Mouse (Mus musculus) neural tube, embryonic 11.5 days (tissue): ENCODE data around the gene Vcam1. TPM values are rescaled to one million over a fixed set of nuclear protein-coding genes. Genes with fewer than 3 reads are reported as not detected.
A peak's percentile ranks its signal among the peaks of the same experiment; 100 is the strongest.

Experiments used
- ATAC-seq: fragments of 200-750 bp; cut with Nextera tagmentation; 2 replicates; pipeline ENCODE4 v1.8.0; 2017; ENCODE audit warnings: moderate number of reproducible peaks, mild to moderate bottlenecking, moderate TSS enrichment, moderate library complexity; ENCODE audit not compliant: insufficient read depth, low FRiP score, low TSS enrichment
- DNase-seq: peaks from one replicate; pipeline ENCODE4 v3.0.0-alpha.2; 2015; ENCODE audit warnings: low spot score
- H3K27ac ChIP-seq: fragments of 300-500 bp; sonication (generic); 2 replicates; pipeline ENCODE4 v1.5.1; 2014; ENCODE audit warnings: low read depth, mild to moderate bottlenecking, low read length
- H3K27me3 ChIP-seq: fragments of 300-500 bp; sonication (generic); 2 replicates; pipeline ENCODE4 v1.6.1; 2014; ENCODE audit warnings: mild to moderate bottlenecking, low read length, mixed read lengths; ENCODE audit not compliant: control insufficient read depth, insufficient read depth
- H3K36me3 ChIP-seq: fragments of 300-500 bp; sonication (generic); 2 replicates; pipeline ENCODE4 v1.6.1; 2014; ENCODE audit warnings: mild to moderate bottlenecking, low read length, moderate library complexity, mixed read lengths; ENCODE audit not compliant: control insufficient read depth, insufficient read depth
- H3K4me1 ChIP-seq: fragments of 300-500 bp; sonication (generic); 2 replicates; pipeline ENCODE4 v1.6.1; 2014; ENCODE audit warnings: low read length, mixed read lengths; ENCODE audit not compliant: control insufficient read depth, insufficient read depth
- H3K4me2 ChIP-seq: fragments of 300-500 bp; sonication (generic); 2 replicates; pipeline ENCODE4 v1.6.1; 2014; ENCODE audit warnings: low read depth, mild to moderate bottlenecking, moderate library complexity
- H3K4me3 ChIP-seq: fragments of 300-500 bp; sonication (generic); 2 replicates; pipeline ENCODE4 v1.5.1; 2014; ENCODE audit warnings: low read depth, low read length
- H3K9ac ChIP-seq: fragments of 300-500 bp; sonication (generic); 2 replicates; pipeline ENCODE4 v1.6.1; 2014; ENCODE audit warnings: mild to moderate bottlenecking, low read length
- H3K9me3 ChIP-seq: fragments of 300-500 bp; sonication (generic); 2 replicates; pipeline ENCODE4 v1.6.1; 2016; ENCODE audit warnings: low read length; ENCODE audit not compliant: control insufficient read depth
- WGBS: fragments of 180-500 bp; shearing (Covaris S2); extraction: QIAGEN DNeasy Blood & Tissue Kit; methylation state at CpG from one replicate; pipeline ENCODE4 v1.1.7; 2014; 5-methylcytosine and 5-hydroxymethylcytosine counted together
- polyA plus RNA-seq: library from polyadenylated mRNA; unstranded; fragments of >200 nt; fragmentation: Nextera tagmentation; extraction: Ambion mirVana; gene quantifications from 2 replicates; pipeline ENCODE4 v1.2.1, GENCODE M21; 2014

The Vcam1 gene
- polyA plus RNA-seq, 1 experiment from 2014 or later = 38.0 TPM

DNA sequence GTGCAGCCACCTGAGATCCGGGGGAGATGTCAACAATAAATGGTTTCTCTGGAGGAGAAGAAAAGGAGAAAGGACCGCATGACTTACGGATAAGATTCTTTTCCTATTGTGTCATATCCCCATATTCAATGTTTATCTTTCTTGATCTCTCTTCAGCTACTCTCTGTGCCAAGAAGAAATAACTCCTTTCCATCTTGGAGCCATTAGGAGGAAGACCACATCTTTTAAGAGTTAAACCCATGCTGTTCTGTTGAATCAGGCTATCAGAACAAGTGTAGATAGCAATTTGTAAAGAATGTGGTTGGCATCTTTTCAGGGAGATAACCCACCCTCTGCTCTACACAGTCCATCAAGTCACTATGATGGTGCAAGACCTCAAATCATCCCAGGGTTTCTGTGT, 8.5 kb downstream of the Vcam1 start:
- Histone ChIP-seq H3K4me1 (no peaks in the 10 kb centered on the region), H3K9ac (no peak overlapping the region), H3K4me2 (no peak overlapping the region), H3K27ac (no peak overlapping the region), H3K36me3 (no peaks in the 10 kb centered on the region), H3K27me3 (no peaks in the 10 kb centered on the region), H3K4me3 (no peak overlapping the region), H3K9me3 (no peaks in the 10 kb centered on the region)
- WGBS = 95% methylated on average over 3 of the region's 3 CpGs
- DNase-seq = no peak
- no peak for ATAC-seq

DNA sequence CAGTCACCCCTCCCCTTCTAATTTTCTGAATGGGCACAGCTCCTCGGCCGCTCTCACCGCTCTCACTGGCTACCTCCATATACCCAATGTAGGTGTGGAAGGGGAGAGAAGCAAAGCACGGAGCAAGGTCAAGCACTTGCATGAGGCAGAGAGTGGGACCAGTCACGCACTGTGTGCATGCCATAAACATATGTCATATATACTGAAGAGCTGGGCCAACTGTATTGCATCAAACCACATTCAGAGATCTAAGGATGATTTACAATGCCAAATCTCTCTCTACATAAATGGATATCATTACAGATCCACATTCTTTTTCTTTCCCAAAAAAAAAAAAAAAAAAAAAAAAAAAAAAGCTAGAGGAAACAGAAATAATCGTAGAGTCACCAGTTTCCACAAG, 9.1 kb downstream of the Vcam1 start:
- Histone ChIP-seq H3K9ac (no peak overlapping the region), H3K4me3 (no peak overlapping the region), H3K4me2 (no peak overlapping the region), H3K27me3 (no peaks in the 10 kb centered on the region), H3K4me1 (no peaks in the 10 kb centered on the region), H3K36me3 (no peaks in the 10 kb centered on the region), H3K9me3 (no peaks in the 10 kb centered on the region), H3K27ac (no peak overlapping the region)
- 90% methylated on average over 6 of the region's 6 CpGs for WGBS
- ATAC-seq = no peak
- DNase-seq = no peak

DNA sequence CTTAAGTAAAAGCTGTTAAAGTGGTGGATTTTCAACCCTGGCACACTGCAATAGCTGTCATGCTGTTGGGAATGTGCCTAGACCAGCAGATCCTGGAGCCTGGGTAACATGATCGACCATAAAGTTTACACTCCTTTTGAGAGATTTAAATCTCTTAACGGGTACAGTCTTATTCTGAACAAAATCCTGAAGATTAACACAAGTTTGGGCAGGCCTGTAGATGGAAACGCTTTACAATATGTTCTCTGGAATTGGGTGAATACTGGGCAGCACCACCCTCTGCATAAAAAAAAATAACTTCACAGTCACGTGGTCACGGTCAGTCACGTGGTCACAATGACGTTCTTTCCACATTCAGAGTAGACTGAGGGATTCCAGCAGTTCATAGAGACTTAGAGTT, 10.3 kb downstream of the Vcam1 start:
- H3K4me1 ChIP-seq = no peaks in the 10 kb centered on the region
- no peak for ATAC-seq
- WGBS = 83% methylated on average over 7 of the region's 7 CpGs
- H3K4me3 ChIP-seq = no peak overlapping the region
- no peaks in the 10 kb centered on the region for H3K9me3 ChIP-seq
- H3K36me3 ChIP-seq = no peaks in the 10 kb centered on the region
- no peak overlapping the region for H3K27ac ChIP-seq
- no peak overlapping the region for H3K9ac ChIP-seq
- H3K27me3 ChIP-seq = no peaks in the 10 kb centered on the region
- H3K4me2 ChIP-seq = no peak overlapping the region
- no peak for DNase-seq

DNA sequence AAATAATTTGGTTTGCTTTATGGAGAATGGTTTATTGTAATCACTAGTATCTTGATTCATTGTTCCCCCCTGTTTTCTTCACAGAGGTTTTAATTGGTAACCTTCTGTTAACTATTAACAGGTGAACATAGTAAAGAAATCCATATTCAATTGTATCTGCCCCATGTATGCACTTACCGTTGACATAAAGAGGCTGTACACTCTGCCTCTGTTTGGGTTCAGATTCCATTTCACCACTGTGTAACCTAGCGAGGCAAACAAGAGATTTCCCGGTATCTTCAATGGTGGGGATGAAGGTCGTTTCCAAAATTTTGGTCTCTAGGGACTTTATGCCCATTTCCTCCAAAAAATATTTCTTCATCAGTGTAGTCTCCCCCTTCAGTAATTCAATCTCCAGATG, 12.4 kb downstream of the Vcam1 start:
- H3K9ac ChIP-seq = no peak overlapping the region
- 76% methylated on average over 4 of the region's 4 CpGs for WGBS
- H3K36me3 ChIP-seq = no peaks in the 10 kb centered on the region
- no peaks in the 10 kb centered on the region for H3K27me3 ChIP-seq
- no peak overlapping the region for H3K4me2 ChIP-seq
- H3K4me1 ChIP-seq = peaks cover 6% of the 10 kb centered on the region; the same call in 1 of the 2 replicates
- H3K27ac ChIP-seq = no peak overlapping the region
- DNase-seq (no peak), ATAC-seq (no peak)
- H3K4me3 ChIP-seq = no peak overlapping the region
- no peaks in the 10 kb centered on the region for H3K9me3 ChIP-seq

DNA sequence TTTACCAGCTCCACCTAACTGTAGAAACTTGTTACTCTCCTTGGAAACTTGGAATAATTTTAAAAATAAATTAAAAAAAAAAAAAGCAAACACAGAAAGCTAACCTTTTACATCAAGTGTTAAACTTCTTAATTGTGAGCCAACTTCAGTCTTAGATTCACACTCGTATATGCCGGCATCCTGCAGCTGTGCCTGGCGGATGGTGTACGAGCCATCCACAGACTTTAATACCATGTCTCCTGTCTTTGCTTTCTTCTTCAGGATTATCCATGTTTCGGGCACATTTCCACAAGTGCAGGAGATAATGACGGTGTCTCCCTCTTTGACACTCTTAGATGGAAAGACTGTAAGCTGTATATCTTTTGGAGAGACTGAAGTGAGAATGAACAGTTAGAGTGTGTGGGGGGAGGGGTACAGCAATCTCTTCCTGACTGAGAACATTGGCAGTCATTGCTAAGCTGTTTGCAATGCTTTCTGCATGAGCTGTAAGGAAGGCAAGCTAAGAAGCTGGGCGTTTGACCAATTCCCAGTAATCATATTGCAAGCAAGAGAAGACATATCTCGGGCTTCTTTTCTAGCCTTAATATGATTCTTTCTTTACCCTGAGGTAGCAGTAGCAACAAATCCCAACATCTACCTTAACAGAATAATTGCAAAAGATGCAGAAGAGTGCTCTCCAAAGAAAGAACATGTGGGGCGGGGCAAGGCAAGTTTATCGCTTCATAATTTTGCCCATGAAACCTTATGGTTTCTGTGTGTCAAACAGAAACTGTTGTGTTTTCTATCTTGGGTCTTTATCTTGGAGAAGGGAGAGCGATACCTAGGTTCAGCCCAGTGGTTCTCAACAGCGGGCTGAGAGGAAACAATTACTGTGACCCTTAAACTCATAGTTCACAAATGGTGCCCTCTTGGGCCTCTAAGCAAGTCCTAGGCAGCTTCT, 15.0 kb downstream of the Vcam1 start:
- H3K36me3 ChIP-seq = no peaks in the 10 kb centered on the region
- no peak overlapping the region for H3K9ac ChIP-seq
- H3K4me2 ChIP-seq = no peak overlapping the region
- no peaks in the 10 kb centered on the region for H3K9me3 ChIP-seq
- DNase-seq = no peak
- H3K27ac ChIP-seq = no peak overlapping the region
- no peak for ATAC-seq
- peaks cover 6% of the 10 kb centered on the region; the same call in 1 of the 2 replicates for H3K4me1 ChIP-seq
- H3K27me3 ChIP-seq = no peaks in the 10 kb centered on the region
- H3K4me3 ChIP-seq = no peak overlapping the region
- WGBS = 61% methylated on average over 12 of the region's 12 CpGs

DNA sequence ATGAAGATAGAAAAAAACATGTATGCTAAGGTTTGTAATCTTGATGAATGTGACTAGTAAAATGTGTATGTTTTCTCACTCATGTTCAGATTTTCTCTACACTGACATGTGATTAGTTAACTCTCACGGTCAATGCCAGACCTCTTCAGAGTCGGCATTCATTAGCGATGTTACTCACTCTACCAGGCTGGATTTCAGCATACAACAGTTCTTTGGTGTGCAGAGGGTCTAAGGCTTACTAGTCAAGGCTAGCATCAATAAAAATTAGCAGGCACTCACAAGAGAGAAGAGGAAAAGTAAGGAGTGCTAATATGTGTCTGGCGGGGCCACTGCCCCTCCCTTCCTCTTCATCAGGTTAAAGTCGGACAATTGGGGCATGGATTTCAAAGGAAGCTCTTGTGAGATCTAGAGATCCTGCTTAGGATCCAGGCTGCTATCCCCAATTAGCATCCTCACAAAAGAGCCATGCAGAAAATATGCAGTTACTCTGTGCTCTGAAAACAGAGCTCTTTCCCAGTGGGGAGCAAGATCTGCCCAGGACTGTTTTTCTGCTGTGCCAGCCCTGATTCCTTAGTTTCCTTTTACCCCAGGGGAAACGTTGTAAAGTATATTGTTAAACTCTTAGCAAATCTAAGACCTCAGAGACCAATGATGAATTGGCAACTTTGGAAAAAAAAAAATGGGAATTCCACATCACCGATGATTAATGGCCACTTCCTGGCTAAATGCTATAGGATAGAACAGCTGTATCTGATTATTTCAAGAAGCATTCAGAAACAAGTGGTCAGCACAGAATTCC, 15.8 kb downstream of the Vcam1 start:
- Histone ChIP-seq H3K36me3 (no peaks in the 10 kb centered on the region), H3K27ac (no peak overlapping the region), H3K9ac (no peak overlapping the region), H3K27me3 (no peaks in the 10 kb centered on the region), H3K4me2 (no peak overlapping the region), H3K4me1 (peaks cover 6% of the 10 kb centered on the region; the same call in 1 of the 2 replicates), H3K9me3 (no peaks in the 10 kb centered on the region), H3K4me3 (no peak overlapping the region)
- DNase-seq (no peak), ATAC-seq (peak; percentile 29; the same call in 1 of the 2 replicates)
- 29% methylated on average over 7 of the region's 7 CpGs for WGBS

DNA sequence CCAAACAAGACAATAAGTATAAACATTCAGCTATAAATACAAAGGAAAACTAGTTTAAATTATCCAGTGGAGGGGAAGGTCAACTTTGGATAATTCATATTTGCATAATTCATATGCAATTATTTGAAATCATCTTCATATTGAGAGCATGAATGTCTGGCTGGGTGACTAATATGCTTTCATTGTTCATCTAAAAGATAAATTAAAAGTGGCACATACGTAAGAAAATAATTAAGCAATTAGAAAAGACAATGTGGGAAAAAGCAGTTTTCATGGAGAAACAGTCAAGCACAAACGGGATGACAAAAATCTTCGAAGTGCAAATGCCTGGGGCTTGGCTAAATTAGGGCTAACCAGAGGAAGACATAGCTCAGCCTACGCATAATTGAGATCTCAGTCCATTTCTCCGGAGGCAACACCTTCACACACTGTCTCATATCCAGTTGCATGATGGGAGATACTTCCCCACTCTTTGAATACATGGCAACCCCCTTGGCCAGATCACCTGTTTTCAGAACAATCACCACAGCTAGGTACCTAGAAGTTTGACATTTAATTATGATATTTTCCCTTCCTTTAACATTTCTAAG, 16.6 kb downstream of the Vcam1 start:
- no peak overlapping the region for H3K4me3 ChIP-seq
- H3K9ac ChIP-seq = no peak overlapping the region
- H3K9me3 ChIP-seq = no peaks in the 10 kb centered on the region
- no peak for DNase-seq
- no peaks in the 10 kb centered on the region for H3K27me3 ChIP-seq
- 85% methylated on average over 5 of the region's 5 CpGs for WGBS
- no peak overlapping the region for H3K4me2 ChIP-seq
- ATAC-seq = no peak
- H3K36me3 ChIP-seq = no peaks in the 10 kb centered on the region
- peaks cover 6% of the 10 kb centered on the region; the same call in 1 of the 2 replicates for H3K4me1 ChIP-seq
- no peak overlapping the region for H3K27ac ChIP-seq

DNA sequence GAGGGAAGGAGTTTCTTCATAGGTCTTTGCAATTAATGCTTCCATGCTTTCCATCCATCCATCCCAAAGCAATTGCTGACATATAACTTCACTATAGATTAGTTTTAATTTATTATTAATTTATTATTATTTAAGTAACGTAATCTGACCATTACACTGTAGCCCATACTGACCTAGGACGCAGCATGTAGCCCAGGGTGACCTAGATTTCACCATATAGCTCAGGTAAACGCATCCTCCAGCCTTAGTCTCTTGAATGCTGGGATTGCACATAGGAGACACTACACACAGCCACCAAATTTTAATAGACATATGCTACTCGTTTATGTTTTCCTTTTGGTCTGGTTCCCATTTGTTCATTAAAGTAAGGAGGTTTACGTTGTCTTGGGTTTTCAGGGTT, 23.8 kb downstream of the Vcam1 start:
- Histone ChIP-seq H3K4me3 (no peak overlapping the region), H3K27ac (no peak overlapping the region), H3K4me1 (peaks cover 3% of the 10 kb centered on the region; the same call in 1 of the 2 replicates), H3K36me3 (no peaks in the 10 kb centered on the region), H3K27me3 (no peaks in the 10 kb centered on the region), H3K9me3 (no peaks in the 10 kb centered on the region), H3K4me2 (no peak overlapping the region), H3K9ac (no peak overlapping the region)
- DNase-seq = no peak
- WGBS = 90% methylated on average over 5 of the region's 5 CpGs
- ATAC-seq = peak; percentile 28; the same call in 1 of the 2 replicates
